Mouse (Mus musculus): ENCODE measurements around the gene Lsm2. TPM values are rescaled to one million over a fixed set of nuclear protein-coding genes. Genes with fewer than 3 reads are reported as not detected.

Gene Lsm2
- polyA plus RNA-seq, 1 experiment: 60.7 TPM

DNA sequence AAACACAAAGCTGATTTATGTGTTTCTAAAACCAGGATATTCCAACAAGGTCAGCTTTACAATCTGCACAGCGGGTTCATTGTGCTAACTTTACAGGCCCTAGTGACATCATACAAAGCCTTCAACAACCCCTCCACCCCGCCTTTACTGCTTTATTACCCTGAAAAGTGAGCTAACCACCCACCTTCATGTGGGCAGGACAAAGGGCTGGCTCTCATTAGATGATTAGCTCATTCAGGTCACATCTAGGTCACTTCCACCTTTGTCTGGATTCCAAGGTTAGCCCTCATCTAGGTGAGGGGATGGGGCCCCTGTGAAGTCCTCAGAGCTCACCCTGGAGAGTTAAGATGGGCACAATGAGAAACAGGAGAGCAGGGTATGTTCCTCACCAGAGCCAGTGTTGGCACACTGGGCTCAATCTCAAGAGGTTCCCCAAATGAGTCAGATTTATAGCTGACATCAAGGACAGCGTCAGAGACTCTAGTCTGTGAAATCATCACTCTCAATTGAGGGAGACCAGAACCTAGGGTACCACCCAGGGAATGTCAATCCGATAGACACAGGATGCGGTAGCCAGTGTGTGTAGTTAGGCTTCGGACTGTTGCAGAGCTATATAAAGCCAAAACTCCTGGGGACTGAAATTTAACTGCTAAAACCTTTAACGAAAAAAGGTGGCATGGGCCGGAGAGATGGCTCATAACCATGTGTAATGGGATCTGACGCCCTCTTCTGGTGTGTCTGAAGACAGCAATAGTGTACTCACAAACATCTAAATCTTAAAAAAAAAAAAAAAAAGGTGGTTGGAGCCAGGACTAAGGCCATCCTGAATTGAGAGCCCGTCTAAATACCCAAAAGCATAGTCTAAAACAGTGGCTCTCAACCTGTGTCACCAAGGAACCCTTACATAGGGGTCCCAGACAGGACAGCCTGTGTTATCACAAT, 30.9 kb upstream of the Lsm2 start:
- H3K4me1 ChIP-seq (ENCODE audit: control insufficient read depth, insufficient read depth, insufficient read length): peaks cover 7% of the 10 kb centered on the region; the same call in 1 of the 2 replicates
- 42% methylated on average over 10 of the region's 10 CpGs for WGBS
- DNase-seq (ENCODE audit: low read depth in 1 of 2, low spot score in 2 of 2): no peak

DNA sequence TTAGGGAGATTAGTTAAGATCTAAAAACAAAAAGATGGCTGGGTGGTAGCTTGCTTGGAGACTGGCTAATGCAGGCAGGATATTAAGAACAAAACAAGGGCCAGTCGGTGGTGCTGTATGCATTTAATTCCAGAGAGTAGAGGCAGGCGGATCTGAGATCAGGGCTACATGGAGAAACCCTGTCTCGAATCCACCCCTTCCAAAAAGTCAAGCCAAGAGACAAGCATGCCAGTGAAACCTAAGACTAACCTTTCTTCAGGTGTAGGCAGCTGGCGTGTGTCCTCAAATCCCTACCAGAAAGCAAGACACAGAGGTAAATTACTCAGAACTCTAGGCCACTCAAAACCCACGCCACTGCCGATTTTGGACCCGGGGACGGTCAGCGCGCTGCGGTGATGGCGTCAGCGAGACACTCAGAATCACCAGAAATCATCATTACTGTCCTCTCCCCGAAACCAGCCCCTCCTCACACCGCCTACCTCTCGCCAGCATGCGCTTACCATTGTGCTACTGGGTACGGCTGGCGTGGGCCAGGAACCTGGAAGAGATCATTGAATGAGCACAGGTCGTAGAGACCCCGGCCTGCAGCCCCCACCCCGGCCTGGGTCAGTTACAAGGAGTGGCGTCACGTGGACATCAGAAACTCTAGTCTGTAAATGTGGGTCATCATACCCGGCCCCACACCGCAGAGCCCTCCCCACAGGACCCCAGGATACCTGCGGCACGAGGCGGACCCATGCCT, 29.9 kb upstream of the Lsm2 start:
- no peak for DNase-seq (ENCODE audit: low read depth in 1 of 2, low spot score in 2 of 2)
- H3K4me3 ChIP-seq (ENCODE audit: extremely low read depth, insufficient read depth, insufficient read length): peak overlapping the region; percentile 82
- H3K27me3 ChIP-seq (ENCODE audit: control insufficient read depth, insufficient read depth, low read length): no peaks in the 10 kb centered on the region
- peak overlapping the region; percentile 51 for H3K27ac ChIP-seq (ENCODE audit: insufficient read depth, low read length)
- under 1% methylated on average over 29 of the region's 29 CpGs for WGBS
- TF ChIP-seq POLR2A (IDR thresholded peaks at IDR 0.05; ENCODE audit: low read depth, low read length) (no peak), CTCF (IDR thresholded peaks at IDR 0.05; ENCODE audit: extremely low read depth, insufficient read depth, insufficient read length, insufficient replicate concordance) (no peak)
- H3K4me1 ChIP-seq (ENCODE audit: control insufficient read depth, insufficient read depth, insufficient read length): peaks cover 7% of the 10 kb centered on the region; the same call in 1 of the 2 replicates
- peaks cover 2% of the 10 kb centered on the region; the same call in 1 of the 2 replicates for H3K36me3 ChIP-seq (ENCODE audit: control insufficient read depth, insufficient read depth, low read length)

More for the DNA sequence above, 30.9 kb upstream of the Lsm2 start:
- no peaks in the 10 kb centered on the region for H3K27me3 ChIP-seq (ENCODE audit: control insufficient read depth, insufficient read depth, low read length)
- no peak overlapping the region for H3K27ac ChIP-seq (ENCODE audit: insufficient read depth, low read length)
- H3K4me3 ChIP-seq (ENCODE audit: extremely low read depth, insufficient read depth, insufficient read length): no peak overlapping the region
- no peak for TF ChIP-seq CTCF (IDR thresholded peaks at IDR 0.05; ENCODE audit: extremely low read depth, insufficient read depth, insufficient read length, insufficient replicate concordance)
- TF ChIP-seq POLR2A (IDR thresholded peaks at IDR 0.05; ENCODE audit: low read depth, low read length): no peak
- peaks cover 2% of the 10 kb centered on the region; the same call in 1 of the 2 replicates for H3K36me3 ChIP-seq (ENCODE audit: control insufficient read depth, insufficient read depth, low read length)

DNA sequence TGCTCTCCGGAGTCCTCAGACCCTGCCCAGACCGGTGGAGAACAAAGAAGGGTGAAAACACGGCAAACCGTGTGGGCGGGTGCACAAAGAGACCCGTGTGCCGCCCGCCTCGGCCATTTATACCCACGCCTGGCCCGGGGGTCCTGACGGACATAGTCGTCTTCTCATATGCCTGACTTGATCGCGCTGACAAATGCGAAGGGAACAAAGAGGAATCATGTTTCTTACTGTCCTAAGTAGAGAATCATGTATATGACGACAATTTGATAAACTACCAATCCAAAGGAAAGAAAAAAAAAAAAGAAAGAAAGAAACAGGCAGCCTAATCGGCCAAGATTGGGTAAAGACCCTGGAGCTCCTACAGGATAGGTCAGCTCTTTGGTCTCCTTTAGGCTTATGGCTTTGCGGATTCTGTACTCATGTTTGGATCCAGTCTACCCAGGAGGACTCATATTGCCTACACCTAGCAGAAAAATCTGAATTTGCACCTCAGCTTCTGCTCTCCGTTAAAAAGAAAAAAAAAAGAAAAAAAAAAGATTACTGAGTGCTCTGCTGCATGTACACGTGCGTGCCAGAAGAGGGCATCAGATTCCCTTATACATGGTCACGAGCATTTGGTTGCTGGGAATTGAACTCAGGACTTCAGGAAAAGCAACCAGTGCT, 29.2 kb upstream of the Lsm2 start:
- peak overlapping the region; percentile 51 for H3K27ac ChIP-seq (ENCODE audit: insufficient read depth, low read length)

DNA sequence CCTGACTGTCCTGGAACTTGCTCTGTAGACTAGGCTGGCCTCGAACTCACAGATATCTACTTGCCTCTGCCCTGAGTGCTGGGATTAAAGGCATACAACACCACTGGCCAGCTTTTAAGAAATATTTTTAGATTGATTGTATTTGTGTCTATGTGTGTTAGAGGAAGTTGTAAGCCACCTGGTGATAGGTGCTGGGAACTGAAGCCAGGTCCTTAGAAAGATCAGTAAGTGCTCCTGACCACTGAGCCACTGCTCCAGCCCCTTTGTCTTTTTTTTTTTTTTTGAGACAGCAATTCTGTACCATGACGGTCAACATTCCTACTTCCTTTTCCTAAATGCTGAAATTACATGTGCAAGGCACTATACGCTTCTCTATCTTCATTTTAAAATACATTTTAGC, 28.4 kb upstream of the Lsm2 start:
- Histone ChIP-seq H3K27ac (ENCODE audit: insufficient read depth, low read length) (no peak overlapping the region), H3K4me1 (ENCODE audit: control insufficient read depth, insufficient read depth, insufficient read length) (peaks cover 7% of the 10 kb centered on the region; the same call in 1 of the 2 replicates), H3K36me3 (ENCODE audit: control insufficient read depth, insufficient read depth, low read length) (peaks cover 2% of the 10 kb centered on the region; the same call in 1 of the 2 replicates), H3K4me3 (ENCODE audit: extremely low read depth, insufficient read depth, insufficient read length) (no peak overlapping the region), H3K27me3 (ENCODE audit: control insufficient read depth, insufficient read depth, low read length) (no peaks in the 10 kb centered on the region)
- TF ChIP-seq POLR2A (IDR thresholded peaks at IDR 0.05; ENCODE audit: low read depth, low read length): no peak
- TF ChIP-seq CTCF (IDR thresholded peaks at IDR 0.05; ENCODE audit: extremely low read depth, insufficient read depth, insufficient read length, insufficient replicate concordance): no peak
- DNase-seq (ENCODE audit: low read depth in 1 of 2, low spot score in 2 of 2): no peak
- WGBS: 89% methylated on average over 3 of the region's 3 CpGs

More for the DNA sequence above, 29.2 kb upstream of the Lsm2 start:
- Histone ChIP-seq H3K27me3 (ENCODE audit: control insufficient read depth, insufficient read depth, low read length) (no peaks in the 10 kb centered on the region), H3K4me1 (ENCODE audit: control insufficient read depth, insufficient read depth, insufficient read length) (peaks cover 7% of the 10 kb centered on the region; the same call in 1 of the 2 replicates), H3K4me3 (ENCODE audit: extremely low read depth, insufficient read depth, insufficient read length) (peak overlapping the region; percentile 82), H3K36me3 (ENCODE audit: control insufficient read depth, insufficient read depth, low read length) (peaks cover 2% of the 10 kb centered on the region; the same call in 1 of the 2 replicates)
- DNase-seq (ENCODE audit: low read depth in 1 of 2, low spot score in 2 of 2): peak; percentile 68 to 69
- under 1% methylated on average over 23 of the region's 23 CpGs for WGBS
- TF ChIP-seq POLR2A (IDR thresholded peaks at IDR 0.05; ENCODE audit: low read depth, low read length) (peak; percentile 74), CTCF (IDR thresholded peaks at IDR 0.05; ENCODE audit: extremely low read depth, insufficient read depth, insufficient read length, insufficient replicate concordance) (peak; percentile 29; the same call in 1 of the 2 replicates)

DNA sequence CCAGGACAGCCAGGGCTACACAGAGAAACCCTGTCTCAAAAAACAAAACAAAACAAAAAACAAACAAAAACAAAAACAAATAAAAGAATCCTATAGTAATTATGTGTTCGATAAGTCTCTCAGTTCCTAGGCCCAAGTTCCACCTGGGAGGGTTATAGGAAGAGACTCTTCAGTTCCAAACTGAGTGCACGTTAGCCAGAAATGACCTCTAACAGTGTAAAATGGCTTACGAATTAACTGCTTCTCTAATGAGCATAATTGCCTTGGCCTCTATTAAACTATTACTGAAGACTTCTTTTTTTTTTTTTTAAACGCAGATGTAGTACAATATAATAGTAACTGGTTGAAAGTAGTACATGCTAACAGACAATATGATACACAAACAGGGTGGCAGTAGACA, 27.8 kb upstream of the Lsm2 start:
- no peak overlapping the region for H3K27ac ChIP-seq (ENCODE audit: insufficient read depth, low read length)
- 92% methylated on average over 4 of the region's 4 CpGs for WGBS
- H3K27me3 ChIP-seq (ENCODE audit: control insufficient read depth, insufficient read depth, low read length): no peaks in the 10 kb centered on the region
- peaks cover 2% of the 10 kb centered on the region; the same call in 1 of the 2 replicates for H3K36me3 ChIP-seq (ENCODE audit: control insufficient read depth, insufficient read depth, low read length)
- no peak for TF ChIP-seq CTCF (IDR thresholded peaks at IDR 0.05; ENCODE audit: extremely low read depth, insufficient read depth, insufficient read length, insufficient replicate concordance)
- TF ChIP-seq POLR2A (IDR thresholded peaks at IDR 0.05; ENCODE audit: low read depth, low read length): no peak
- H3K4me1 ChIP-seq (ENCODE audit: control insufficient read depth, insufficient read depth, insufficient read length): peaks cover 7% of the 10 kb centered on the region; the same call in 1 of the 2 replicates
- no peak for DNase-seq (ENCODE audit: low read depth in 1 of 2, low spot score in 2 of 2)
- H3K4me3 ChIP-seq (ENCODE audit: extremely low read depth, insufficient read depth, insufficient read length): no peak overlapping the region

DNA sequence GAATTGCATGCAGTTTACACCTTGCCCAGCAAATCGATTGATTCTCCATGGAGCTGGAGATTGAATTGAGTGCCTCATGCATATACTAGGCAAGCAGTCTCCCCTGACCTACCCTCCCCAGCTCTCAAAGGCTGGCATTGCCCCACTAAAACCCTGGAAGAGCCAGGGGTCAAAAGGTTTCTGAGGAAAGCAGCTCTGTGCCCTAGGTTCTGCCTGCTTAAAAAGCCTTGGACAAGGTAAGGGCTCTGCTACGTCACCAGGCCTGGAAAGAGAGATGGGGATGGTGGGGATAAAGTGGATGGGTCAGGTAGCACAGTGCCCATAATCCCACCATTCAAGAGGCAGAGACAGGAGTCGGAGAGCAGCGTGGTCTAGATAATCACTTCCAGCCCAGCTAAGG, 26.8 kb upstream of the Lsm2 start:
- Histone ChIP-seq H3K4me3 (ENCODE audit: extremely low read depth, insufficient read depth, insufficient read length) (no peak overlapping the region), H3K36me3 (ENCODE audit: control insufficient read depth, insufficient read depth, low read length) (no peaks in the 10 kb centered on the region; the same call in 1 of the 2 replicates), H3K4me1 (ENCODE audit: control insufficient read depth, insufficient read depth, insufficient read length) (peaks cover 7% of the 10 kb centered on the region; the same call in 1 of the 2 replicates), H3K27ac (ENCODE audit: insufficient read depth, low read length) (no peak overlapping the region), H3K27me3 (ENCODE audit: control insufficient read depth, insufficient read depth, low read length) (no peaks in the 10 kb centered on the region)
- WGBS: 95% methylated on average over 4 of the region's 4 CpGs
- TF ChIP-seq CTCF (IDR thresholded peaks at IDR 0.05; ENCODE audit: extremely low read depth, insufficient read depth, insufficient read length, insufficient replicate concordance): no peak
- TF ChIP-seq POLR2A (IDR thresholded peaks at IDR 0.05; ENCODE audit: low read depth, low read length): no peak
- DNase-seq (ENCODE audit: low read depth in 1 of 2, low spot score in 2 of 2): no peak
